Mouse (Mus musculus): ENCODE measurements around the gene Robo1.

Robo1 gene

DNA sequence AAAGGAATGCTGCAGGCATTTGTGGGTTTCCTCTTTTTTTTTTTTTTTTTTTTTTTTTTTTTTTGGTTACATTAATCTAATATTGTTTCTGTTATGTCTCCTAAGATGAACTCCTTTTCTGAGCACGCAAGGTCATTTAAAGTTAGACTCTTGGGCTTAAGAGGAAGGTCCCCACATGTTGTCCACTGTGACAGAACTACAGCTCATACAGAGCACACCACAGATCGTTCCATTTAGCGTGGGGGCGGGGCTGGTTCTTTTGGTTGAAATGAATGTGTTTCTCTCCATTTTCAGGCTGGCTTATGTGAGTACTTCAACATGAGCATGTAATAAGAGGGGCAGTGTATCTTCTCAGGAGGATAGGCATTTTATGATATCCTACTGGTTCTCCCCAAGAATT, 622.8 kb downstream of the Robo1 start:
- in situ Hi-C loops (cut with MboI, MseI): no loop called here

DNA sequence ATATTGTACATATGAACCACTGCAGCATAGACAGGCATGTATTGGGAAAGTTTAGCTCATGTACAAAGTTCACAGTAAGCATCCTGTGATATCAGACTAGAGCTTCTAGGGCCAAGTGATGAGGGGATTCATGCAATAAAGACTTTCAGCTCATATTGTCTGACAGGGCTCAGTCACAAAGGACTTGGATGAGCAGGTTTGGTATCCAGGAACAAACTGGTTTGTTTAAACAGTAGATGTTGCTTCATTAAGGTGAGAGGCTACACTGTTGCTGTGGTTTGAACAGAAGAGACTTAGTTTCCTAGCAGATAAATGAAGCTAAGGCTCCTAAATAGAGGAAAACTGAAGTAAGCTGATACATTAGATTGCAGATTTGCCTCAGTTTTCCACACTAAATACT, 626.8 kb downstream of the Robo1 start:
- in situ Hi-C loops (cut with MboI, MseI): no loop called here

DNA sequence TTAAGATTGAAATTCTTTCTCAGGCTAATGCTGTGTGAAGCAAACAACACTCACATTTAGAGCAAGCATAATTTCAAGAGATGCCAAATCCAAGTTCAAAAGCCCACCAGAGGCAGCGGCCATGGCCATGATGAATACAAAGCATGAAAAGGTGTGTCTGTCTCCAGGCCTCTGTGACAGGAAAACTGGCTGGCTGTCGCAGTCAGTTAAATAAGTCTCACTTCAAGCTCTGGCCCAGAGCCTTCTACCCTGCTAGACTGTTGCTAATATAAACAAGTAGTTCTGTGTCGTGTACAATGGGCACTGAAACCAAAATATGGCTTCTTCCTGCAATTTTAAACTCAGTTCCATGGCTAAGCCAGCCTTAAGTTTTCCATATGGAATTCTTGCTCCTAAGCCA, 629.1 kb downstream of the Robo1 start:
- in situ Hi-C loops (cut with MboI, MseI): no loop called here

DNA sequence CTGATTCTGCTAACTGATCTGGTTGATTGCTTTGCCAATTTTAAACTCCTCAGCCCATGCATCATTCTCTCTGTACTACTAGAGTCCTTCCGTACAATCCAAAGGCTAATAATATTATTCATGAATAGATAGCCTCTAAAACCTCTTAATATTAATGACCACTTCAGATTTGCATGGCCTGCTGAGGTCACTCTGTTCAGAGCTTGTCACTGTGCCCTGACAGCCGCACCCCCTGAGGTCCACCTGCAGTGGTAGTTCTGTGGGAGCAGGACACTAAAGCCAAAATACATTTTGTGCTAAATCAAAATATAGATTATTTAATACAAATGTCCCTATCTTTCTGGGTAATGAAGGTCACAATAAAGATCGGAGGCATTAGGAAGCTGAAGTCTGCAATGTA, 631.8 kb downstream of the Robo1 start:
- in situ Hi-C loops (cut with MboI, MseI): no loop called here

DNA sequence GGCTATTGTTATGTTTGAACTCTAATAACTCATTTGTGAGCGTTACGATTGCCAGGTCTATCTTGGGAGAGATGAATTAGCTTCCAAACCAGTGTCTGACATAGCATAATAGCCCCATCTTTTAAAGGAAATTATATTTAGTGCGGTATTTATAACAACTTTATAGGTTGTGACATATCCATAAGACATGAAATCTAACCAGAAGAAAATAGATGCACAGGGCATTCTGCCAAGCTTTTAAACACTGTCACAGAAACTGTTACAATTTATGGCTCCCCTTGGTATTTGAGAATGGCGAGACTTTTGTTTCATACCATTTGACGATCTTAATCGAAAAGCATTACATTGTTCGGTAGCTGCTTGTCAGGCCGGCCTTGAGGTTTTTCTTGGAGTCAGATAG, 632.7 kb downstream of the Robo1 start:
- in situ Hi-C loops (cut with MboI, MseI): no loop called here

DNA sequence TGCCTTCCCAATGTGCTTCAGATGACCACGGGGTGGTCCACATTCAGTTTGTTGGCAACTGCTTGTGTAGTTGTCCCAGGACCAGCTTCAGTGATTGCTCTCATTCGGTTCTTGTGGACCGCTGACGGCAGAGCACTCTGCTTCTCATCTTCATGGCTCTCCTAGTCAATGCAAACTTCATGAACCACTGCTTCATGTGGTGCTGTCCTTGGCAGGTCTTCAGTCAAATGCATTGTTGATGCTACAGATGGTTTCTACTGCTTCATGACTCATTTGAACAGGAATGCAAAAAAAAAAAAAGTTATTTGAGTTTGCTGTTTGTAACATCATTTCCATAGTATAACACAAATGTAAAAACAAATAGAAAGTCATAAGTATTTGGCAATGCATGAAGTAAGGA, 636.3 kb downstream of the Robo1 start:
- in situ Hi-C loops (cut with MboI, MseI): no loop called here

DNA sequence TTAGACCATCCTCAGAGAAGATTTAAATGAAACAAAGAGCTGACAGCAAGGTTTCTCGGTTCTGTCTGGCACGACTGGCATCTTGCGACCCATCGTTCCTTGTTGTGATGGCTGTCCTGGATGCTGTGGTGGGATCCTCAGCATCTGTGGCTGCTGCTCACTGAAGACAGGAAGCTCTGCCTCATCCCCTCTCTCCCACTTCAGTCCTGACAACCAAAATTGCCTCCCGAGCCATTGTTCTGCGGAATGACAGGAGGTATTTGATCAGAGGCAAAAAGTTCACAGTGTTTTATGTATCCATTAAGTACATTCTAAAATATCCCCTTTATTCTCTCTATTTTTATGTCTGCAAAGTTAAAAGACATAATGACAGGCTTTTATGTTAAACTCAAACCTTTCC, 643.9 kb downstream of the Robo1 start:
- in situ Hi-C loops (cut with MboI, MseI): no loop called here

DNA sequence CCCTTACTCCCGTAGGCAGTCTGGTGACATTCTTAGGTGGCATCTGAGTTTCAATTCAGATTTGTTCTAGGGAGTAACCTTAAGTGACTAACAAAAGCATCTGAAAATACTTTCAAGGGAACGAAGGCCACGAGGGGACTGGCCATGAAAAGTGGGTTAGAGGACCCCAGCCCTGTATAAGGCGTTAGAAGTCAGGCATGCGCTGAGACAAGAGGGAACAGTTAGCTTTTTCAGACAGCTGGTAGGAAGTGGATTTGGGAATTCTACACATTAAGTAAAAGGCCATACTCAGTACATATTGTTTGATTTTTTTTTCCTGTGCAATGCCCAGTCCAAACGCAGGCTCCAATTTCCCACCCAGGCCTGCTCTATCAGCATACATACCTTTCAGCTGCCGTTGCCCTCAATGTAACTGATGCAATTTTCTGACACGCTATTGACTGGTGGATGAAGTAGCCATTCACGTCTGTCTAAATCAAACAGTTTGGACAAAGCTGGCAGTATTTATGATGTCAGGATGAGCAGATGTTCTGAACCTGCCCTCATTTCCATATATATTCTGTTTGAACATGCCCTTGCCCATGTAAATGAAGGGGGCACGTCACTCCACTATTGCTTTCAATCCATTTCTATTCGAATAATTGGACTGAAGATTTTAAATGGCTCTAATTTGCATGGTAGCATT, 651.1 kb downstream of the Robo1 start:
- in situ Hi-C loops (cut with MboI, MseI): no loop called here

DNA sequence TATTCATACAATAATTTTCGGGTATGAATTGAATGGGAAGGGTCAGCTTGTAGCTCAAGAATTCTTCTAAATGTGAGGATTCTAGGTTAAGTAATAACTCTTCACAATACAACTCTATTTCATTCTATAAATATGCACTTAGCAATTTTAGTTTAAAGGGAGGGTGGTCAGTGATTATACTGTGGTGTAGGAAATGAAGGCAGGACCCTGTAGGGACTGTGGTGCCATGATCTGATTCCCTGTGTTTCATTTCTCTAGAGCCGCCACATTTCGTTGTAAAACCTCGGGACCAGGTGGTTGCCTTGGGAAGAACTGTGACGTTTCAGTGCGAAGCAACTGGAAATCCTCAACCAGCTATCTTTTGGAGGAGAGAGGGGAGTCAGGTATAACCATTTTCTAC, 651.7 kb downstream of the Robo1 start:
- in situ Hi-C loops (cut with MboI, MseI): no loop called here

DNA sequence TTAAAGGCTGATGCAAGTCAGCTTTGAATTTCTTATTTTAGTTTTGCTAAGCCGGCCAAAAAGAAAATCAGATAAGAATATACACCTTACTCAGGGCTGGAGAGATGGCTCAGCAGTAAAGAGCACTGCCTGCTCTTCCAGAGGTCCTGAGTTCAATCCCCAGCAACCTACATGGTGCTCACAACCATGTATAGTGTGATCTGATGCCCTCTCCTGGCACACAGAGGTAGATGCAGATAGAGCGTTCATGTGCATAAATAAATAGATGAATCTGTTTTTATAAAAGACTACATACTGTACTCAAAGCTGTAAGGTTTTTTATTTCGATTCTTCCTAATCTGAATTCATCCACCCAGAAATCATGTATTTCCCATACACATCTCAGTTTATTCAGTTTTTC, 655.7 kb downstream of the Robo1 start:
- in situ Hi-C loops (cut with MboI, MseI): no loop called here

DNA sequence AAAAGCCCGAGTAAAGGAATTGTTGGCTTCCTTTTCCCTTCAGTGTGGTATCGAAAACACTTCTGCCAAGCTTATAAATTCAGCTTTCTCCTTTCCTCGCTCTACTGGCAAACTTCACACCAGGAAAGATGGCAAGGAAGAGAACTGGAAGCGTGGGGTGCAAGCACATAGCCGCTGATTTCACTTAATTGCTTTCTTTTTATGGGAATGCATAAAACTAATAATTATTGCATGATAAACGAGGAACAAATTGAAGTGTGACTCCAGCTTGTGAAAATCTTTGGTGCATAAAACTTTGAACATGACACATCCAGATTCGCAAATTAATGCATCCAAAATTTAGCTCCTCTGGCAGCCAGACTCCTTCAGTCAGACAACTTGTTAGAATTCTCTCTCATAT, 659.4 kb downstream of the Robo1 start:
- in situ Hi-C loops (cut with MboI, MseI): no loop called here

DNA sequence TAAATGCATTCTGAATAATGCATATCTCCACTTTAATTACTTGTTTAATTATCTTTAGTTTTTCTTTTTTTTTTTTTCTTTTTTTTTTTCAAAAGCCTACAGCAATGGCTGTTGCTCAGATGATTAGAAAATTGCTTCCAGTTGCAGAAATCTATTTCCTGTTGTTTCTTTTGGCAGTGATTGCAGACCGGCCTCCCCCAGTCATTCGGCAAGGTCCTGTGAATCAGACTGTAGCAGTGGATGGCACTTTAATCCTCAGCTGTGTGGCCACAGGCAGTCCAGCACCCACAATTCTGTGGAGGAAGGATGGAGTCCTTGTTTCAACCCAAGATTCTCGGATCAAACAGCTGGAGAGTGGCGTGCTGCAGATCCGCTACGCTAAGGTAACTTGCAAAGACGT, 661.9 kb downstream of the Robo1 start:
- in situ Hi-C loops (cut with MboI, MseI): loop anchor here (10.0 kb wide), 2 partner anchors 615 to 1725 kb away; no protein-coding TSS in a partner anchor

DNA sequence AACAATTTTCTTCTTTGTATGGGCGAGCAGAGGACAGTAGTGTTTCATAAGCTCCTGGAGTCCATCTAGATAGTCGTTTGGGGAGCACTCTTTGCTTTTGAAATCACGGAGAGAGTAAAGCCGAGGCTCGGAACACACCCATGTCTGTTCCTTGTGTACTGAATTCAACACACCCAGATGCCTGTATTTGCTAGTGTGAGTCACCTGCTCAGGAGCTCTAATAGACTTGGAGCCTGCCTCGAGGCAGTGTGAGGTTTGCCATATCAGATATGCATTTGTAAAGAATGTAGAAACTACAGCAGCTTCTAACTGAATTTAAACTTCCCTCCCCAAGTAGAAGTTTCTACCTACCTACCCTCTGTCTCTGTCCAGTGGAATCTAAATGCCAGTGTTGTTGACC, 665.6 kb downstream of the Robo1 start:
- in situ Hi-C loops (cut with MboI, MseI): loop anchor here (10.0 kb wide), 2 partner anchors 619 to 1729 kb away; no protein-coding TSS in a partner anchor

DNA sequence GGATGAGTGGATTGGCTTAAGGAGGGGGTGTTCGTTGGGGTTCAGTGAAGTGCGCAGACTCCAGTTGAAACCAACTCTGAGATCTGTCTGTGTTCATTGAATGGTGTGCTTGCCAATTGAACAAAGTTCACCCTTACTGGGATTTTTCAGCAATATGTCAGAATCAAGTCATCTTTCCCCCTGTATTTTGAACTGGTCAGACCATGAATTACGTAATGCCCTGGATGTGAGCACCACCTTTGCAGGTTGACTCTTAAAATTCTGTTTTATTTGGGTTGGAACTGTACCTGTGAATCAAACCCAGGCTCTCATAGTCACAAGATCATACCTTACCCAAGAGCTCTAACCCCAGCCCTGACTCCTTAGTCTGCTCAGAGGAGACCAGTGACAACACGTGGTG, 666.6 kb downstream of the Robo1 start:
- in situ Hi-C loops (cut with MboI, MseI): loop anchor here (5.0 to 25.0 kb wide), 4 partner anchors 312 to 1730 kb away; no protein-coding TSS in a partner anchor

DNA sequence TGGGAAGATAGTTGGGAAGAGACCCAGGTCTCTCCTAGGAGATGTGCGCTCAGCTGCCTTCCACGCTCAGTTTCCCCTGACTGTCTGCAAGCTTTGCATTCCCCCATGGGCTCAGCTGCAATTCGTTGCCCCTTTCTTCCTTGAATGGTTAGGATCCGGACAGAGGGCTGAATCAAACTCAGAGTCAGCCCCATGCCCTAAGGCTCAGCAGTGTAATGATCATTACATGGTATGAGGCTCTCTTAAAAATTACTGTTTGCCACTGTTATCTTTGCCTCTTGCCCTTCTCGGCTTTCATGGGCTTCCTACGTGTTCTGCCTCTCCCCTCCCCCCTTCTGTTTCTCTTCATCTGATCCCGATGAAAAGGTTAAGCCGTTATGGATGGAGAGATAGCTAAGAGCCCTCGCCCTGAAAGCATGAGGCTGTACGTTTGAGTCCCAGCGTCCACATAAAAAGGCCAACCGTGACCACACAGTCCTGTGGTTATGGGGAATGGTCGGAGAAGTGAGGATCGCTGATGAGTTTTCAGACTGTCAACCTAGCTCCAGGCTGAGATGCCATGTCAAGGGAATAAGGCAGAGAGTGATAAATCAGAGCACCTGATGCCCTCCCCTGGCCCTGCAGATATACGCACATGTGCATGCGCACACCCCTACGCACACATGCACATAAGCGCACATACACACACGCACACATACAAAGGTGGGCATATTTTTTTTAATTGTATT, 668.9 kb downstream of the Robo1 start:
- in situ Hi-C loops (cut with MboI, MseI): loop anchor here (5.0 to 25.0 kb wide), 4 partner anchors 315 to 1732 kb away; no protein-coding TSS in a partner anchor

DNA sequence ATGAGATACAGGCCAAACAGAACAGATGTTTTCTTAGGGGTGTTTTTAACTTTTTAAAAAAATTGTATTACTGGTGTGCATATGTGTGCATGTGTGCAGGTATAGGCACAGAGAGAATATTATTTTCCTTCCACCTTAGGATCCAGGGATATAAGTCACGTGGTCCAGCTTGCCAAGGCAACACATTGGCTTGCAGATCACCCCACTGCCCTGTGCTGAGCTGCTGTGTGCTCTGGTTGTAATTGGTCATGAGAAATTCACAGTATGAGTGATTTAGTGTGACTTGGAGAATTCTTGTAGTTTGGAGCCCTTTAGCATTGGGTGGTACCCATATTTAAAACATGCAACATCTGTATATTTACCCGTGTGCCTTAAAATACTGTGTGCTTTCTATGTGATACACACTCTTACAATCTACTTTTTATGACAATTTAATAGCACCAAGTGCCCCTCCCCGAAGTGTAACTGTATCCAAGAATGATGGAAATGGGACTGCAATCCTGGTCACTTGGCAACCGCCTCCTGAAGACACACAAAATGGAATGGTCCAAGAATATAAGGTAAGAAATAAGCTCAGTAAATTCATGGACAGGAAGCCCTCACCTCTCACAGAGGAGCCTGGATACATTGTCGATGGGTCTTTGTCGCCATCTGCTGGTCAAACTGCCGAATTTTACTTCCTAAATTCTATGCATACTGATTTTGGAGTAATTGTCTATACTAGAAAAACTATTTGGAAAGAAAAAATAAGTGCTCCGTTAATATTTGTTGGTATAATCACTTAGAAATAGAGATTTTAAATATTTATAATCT, 671.5 kb downstream of the Robo1 start:
- in situ Hi-C loops (cut with MboI, MseI): loop anchor here (5.0 to 25.0 kb wide), 4 partner anchors 317 to 1735 kb away; no protein-coding TSS in a partner anchor

DNA sequence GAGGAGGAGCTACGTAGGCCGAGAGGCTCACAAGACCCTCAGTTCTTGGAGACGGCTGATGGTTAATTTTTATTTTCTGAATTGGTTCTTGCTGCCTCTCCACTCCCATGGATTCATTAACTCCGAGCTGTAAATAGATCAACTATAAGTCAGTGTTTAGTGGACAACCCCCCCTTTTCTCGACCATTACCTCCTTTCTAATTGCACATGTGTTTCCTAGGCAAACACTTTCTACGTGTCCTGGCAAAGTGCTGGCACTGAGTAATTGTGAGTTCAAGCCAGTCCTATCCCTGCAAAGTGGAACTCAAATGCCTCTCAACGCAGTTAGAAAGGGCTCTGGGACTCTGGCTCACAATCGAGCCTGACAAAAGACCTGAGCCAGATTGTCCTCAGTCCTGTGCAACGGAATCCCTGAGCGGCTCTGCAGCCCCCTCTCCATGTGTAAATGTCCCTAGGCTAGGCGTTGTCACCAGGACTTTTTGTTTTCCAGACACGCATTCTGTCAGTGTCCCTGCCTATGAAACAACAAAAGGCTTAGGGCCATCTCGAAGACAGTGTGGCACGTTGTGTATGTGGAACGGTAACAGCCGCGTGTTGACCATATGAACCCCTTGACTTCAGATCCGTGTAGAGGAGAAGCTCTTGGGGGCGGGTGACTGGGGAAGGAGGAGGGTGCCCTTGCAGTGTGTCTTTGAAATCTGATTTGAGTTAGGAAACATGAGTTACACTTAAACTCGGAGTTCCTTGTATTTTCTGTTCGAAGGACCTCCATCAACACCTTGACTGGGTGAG, 682.5 kb downstream of the Robo1 start:
- in situ Hi-C loops (cut with MboI, MseI): loop anchor here (25.0 kb wide), 1 partner anchor 328 kb away; no protein-coding TSS in a partner anchor

DNA sequence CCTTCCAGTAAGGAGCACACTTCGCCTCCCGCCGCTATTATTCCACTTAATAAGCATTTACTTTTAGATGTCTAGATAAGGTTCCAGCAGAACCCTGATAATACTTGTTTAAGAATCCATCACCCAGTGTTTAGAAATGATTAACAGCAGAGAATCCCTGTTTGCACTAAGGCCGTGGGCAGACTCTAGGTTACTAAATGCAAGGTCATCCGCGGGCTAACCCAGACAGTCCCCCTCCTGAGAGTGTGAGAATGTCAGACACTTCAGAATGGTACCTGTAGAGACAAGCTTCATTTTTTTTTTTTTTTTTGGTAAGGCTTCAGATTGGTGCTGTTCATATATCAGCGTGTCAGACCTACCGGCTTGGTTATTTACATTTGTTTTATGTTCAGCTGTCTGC, 685.1 kb downstream of the Robo1 start:
- in situ Hi-C loops (cut with MboI, MseI): loop anchor here (25.0 kb wide), 1 partner anchor 331 kb away; no protein-coding TSS in a partner anchor

DNA sequence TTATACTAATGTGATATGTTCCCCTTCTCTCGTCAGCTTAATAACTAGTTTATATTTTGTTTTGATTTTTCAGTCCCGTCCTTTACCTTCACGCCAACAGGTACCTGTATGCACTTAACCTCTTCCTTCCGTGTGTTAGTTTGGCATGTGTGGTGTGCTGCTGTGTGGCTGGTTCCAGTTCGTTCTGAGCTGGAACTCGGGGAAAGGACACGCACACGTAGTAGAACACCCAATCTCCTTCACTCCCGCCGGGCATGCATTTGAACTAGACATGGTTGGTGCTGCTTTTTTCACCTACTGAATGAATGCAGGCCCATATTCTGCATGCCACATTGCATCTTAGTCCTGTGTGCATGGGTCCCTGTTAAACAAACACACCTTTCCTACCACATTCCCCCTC, 685.5 kb downstream of the Robo1 start:
- in situ Hi-C loops (cut with MboI, MseI): loop anchor here (25.0 kb wide), 1 partner anchor 331 kb away; no protein-coding TSS in a partner anchor

DNA sequence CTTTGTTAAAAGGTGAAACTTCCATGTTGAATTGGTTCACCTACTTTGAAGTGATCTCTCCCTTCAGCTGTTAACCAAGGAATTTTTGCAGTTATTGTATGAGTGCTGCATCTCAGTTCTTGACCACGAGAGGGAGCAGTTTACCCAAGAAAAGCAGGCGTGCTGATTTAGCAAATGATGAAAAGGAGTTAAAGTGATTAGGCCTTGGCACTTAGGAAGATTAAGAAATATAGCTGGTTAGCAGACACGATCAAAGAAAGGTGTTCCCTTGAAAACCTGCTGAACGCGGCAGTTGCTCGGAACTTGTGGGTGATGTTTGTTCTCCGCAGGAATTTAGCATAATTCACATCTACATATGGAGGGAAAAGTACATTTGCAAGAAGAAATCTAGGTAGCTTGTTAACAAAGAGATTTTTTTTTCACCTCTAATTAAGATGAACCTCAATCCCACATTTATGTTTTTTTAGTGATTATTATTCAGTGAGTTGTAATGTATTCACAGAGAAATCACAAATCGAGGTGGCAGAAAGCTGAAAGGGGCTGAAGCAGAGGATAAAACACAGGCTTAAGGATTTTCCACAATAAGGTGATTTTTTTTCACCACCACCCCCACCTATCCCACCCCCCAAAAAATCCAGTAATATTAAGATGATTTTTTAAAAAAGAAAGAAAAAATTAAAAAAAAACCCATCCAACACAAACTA, 687.3 kb downstream of the Robo1 start:
- in situ Hi-C loops (cut with MboI, MseI): loop anchor here (25.0 kb wide), 1 partner anchor 333 kb away; no protein-coding TSS in a partner anchor

All from T-helper 1 cell (primary cell).